Mouse (Mus musculus): ENCODE results near the gene Ripor1. TPM values are rescaled to one million over a fixed set of nuclear protein-coding genes. Genes with fewer than 3 reads are reported as not detected.

The Ripor1 gene
- total RNA-seq, 2 experiments from 2014 or later: 73.6 to 81.2 TPM

DNA sequence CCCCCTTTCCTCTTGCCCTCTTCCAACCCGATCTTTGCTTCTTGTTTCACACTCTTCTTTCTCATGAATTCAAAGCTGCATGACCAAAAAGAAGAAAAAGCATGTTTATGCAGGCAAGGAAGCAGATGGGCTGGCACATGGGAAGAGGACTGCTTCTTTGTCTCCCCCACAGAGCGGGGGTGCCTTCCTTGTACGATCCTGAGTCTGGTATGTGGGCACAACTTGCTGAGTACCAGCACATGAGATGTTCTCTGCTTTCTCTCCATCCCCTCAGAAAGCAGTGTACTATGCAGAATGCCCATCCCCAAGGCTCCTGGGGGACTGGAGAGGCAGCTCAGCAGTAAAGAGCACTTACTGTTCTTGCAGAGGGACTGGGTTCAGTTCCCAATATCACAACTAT, 19.3 kb downstream of the Ripor1 start:
- DNase-seq (ENCODE audit: low spot score in 2 of 2): peak; percentile 42 to 53

DNA sequence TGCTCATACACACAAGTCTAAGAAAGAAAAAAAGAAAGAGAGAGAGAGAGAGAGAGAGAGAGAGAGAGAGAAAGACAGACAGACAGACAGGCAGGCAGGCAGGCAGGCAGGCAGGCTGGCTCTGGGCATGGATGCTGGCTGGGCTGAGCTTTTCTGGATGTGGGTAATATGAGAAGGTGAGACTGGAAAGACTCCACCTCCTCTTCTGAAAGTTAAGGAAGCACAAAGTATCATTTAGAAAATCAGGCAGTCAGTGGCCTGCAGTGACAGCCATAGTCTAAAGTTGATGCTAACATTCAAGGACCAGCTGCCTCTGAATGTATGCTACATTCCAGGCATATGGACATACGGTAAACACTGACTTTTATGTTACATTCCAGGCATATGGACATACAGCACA, 19.8 kb downstream of the Ripor1 start:
- DNase-seq (ENCODE audit: low spot score in 2 of 2): no peak

DNA sequence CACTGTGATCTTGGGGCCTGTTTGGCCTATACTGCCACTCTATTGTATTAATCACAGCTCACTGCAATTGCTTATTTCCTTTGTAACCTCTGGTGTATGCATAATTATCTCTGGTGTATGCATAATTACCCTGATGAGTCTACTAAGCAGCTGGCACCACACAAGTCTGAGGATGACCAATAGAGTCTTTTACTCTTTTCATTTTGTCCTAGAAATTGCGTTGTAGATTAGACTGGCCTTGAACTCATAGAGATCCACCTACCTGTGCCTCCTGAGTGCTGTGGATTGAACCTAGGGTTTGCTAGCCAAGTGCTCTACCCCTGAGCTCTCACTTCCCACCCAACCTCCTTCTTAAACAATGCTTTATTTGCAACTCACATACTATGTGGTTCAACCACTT, 21.0 kb downstream of the Ripor1 start:
- DNase-seq (ENCODE audit: low spot score in 2 of 2): no peak

DNA sequence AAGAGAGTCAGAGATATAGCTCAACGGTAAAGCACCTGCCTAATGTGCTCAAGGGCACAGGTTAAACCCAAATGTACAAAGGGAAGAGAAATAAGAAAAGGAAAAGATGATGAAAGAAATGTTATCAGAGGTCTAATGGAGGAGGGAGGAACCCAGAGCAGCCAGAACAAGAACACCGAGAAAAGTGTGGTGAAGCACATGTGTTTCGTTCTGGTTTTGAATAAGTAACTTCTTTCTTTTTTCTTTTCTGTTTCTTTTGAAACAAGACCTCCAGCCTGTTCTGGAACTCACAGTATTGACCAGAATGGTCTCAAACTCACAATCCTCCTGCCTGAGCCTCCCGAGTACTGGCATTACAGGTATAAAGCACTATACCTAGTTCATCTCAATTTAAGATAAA, 24.3 kb downstream of the Ripor1 start:
- no peak for DNase-seq (ENCODE audit: low spot score in 2 of 2)

DNA sequence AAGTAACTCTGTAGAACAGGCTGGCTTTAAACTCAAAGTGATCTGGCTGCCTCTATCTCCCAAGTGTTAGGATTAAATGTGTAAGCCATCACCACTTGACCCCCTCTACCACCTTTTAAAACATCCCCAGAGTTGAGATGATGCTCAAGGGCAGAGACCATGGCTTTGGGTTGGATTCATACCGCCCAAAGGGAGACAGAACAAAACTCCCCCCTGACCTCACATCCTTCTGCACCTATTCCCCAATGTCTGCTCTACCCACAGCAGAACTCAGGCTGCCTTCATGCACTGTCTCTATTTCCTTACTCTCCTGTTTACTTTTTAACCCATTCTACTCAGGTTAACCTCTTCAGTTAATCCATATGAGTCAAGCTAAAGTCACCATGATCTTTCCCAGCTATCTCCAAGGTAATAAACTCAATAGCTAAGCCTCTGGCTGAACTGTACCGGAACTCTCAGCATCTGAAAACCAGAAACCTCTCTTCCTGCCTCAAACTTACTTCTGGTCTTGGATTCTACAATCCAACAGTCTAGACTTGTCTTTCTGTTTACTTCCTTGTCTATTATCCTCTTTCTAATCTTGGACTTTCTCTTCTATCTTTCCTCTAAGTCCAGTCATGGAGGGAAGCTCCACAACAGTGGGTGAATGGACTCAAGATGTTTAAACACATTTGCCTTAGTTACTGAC, 29.9 kb downstream of the Ripor1 start:
- no peak for DNase-seq (ENCODE audit: low spot score in 2 of 2)

DNA sequence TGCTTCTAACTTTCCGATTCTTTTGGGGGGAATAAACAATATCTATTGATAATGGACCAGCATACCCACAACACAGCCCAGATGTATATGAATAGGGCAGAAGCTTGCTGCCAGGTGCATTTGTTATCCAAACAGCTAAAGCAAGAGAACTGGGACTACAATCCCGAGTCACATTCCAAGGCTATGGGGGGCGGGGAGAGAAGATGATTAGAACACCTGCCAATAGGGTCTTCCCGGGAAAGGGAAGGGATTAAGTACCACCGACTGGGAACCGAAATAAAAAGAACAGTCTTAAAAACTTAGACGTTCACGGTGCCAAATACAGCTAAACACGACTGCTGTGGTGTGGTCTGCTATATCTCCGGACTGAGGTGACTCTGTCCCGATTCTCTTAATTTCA, 30.4 kb downstream of the Ripor1 start:
- no peak for DNase-seq (ENCODE audit: low spot score in 2 of 2)

DNA sequence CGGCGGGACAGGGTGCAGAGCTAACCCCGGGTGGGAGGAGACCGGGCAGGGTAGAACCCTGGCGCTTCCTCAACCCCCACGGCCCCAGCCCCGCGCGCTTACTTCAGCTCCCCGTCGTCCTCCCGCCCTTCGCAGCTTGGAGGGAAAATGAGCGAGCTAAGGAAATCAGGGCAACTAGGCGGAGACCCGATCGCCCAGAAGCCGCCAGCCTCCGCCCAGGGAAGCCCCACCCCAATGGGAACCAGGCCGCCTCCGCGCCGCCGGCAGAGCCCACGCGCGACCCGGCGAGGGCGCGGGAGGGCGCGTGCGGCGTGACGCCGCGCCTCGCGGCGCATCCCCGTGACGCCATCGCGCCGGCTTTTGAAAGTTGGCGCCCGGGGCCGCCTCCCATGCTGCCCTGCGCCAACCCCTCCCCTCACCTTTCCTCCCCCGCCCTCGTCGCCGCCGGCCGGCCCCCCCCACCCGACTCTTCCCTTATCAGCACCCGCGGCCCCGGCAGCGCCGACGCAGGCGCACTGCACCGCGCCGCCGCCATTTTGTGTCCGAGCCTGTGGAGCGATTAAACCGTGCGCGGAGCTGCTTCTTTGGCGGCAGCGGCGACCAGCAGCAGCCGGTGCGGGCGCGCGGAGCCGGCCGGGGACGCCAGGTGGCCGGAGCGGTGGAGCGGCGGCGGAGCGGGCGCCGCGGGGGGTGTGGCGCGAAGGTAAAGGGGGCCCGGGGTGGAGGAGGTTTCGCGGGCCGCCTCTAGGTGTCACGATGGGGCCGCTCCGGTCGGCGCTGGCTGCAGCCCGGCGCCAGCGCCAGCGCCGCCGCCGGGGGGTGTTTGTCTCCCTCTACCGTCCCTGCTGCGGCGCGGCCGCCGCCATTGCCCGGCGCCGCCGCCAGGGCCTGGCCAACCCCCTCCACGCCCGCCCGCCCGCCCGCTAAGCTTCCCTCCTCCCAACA, 31.2 kb downstream of the Ripor1 start, which contains the start of gene Ctcf:
TSS of gene Ctcf (plus strand) at position 551 of the 945 bp plus-strand sequence.
- peak; percentile 87 to 91 for DNase-seq (ENCODE audit: low spot score in 2 of 2)

DNA sequence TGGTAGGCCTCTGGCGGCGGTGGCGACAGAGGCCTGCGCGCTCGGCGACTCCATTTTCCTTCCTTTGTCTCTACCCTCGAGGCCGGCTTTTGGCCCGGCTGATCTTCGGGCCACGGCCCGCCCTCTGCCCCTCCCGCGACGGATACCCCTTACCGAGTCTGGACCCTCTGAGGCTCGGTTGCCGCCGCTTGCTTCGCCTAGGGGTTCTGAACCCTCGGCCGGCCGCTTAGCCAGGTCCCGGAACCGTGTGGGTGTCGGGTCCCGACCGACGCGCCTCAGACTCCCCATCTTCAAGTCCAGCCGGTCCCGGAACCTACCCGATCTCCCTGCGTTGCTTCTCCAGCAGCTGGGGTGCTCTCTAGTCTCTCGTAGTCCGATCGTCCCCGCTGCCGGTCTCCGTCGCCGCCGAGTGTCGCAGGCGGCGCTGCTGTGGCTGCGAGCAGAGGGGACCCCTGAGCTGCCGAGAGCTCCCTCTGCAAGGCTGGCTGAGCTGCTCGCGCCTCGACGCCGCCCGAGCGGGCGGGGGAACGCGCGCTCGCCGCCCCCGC, 32.0 kb downstream of the Ripor1 start, which contains the start of gene Agrp:
TSS of gene Agrp (minus strand) at position 431 of the 548 bp plus-strand sequence.
- DNase-seq (ENCODE audit: low spot score in 2 of 2): peak in 1 of 2 experiments; percentile 73

DNA sequence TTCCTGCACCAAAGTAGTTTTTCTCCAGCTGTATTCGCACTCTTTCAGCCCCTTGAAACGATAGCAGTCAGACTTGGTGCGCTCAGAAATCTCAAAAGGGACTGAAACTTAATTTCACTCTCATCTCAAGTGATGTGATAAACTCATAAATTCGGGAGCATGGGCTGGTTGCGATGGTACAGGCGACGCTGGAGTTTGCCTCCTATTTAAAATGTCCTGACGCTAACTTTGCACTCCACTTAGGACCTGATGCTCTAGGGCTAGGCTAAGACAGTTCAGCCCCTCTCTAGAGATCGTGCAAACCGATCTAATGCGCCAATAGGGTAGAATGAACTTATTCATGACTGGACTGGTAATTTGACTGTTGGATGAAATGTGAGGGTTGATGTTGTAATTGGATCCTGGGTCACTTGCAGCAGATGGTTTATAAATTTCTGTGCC, 32.6 kb downstream of the Ripor1 start:
- no peak for DNase-seq (ENCODE audit: low spot score in 2 of 2)

DNA sequence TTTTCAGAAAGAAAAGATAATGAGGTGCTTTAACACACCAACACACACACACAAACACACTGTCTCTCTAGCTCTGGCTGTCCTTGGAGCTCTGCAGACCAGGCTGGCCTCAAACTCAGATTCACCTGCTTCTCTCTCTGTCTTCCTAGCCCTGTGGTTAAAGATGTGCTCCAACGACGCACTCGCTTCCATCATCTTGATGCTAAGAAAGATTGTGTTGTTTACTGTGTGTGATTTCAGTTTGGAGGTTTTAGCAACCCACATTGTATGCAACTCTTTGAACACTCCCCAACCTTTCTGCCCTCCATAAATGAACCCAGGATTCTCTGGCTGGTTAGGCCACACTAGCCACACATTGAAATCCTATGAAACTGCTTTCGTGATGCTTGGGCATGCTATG, 33.5 kb downstream of the Ripor1 start:
- DNase-seq (ENCODE audit: low spot score in 2 of 2): no peak

DNA sequence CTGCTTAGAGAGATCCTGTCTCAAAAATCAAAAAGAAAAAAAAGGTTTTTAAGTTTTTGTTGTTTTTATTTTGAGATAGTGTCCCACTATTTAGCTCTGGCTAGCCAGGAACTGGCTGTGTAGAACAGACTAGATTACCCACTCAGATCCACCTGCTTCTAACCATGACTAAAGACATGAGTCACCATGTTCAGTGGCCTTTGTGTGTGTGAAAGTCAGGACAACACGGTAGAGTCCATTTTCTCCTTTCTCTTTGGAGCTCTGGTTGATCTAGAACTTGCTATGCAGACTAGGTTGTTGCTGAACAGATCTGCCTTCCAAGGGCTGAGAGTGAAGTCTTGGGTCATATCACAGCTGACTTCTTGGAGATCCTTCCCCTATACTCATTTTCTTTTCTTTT, 34.8 kb downstream of the Ripor1 start:
- DNase-seq (ENCODE audit: low spot score in 2 of 2): no peak

DNA sequence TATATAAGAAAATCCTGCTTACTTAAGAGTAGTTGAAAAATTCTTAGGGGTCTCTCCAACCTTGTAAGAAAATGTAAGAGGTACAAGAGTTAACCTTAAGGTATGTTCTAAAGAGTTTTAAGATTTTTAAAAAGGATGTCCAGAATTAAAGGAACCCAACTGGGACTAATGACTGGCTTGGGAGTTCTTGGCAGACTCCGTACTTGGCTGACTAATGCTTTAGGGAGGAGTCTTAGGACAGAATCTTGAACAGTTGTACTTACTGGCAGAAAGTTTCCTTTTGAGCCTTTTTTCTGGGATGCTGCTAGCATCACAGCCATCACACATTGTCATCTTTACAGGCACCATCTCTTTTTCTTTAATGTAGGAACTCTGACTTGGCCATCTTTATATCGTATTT, 35.5 kb downstream of the Ripor1 start:
- no peak for DNase-seq (ENCODE audit: low spot score in 2 of 2)

DNA sequence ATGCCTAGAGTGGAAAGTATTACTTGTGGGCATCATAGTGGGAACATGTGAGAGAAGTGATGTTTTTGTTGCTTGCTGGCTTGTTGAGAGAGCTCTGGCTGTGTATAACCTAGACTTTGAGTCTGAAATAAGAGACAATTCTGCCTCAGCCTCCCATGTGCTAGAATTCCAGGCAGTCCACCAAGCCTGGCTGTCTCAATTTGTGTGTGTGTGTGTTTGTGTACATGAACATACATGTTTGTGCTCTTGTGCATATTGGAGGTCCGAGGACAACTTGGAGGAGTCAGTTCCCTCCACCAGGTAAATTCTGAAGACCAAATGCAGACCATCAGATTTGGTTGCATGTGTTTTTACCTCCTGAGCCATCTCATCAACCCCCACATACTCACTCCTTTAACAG, 40.1 kb downstream of the Ripor1 start:
- DNase-seq (ENCODE audit: low spot score in 2 of 2): no peak

DNA sequence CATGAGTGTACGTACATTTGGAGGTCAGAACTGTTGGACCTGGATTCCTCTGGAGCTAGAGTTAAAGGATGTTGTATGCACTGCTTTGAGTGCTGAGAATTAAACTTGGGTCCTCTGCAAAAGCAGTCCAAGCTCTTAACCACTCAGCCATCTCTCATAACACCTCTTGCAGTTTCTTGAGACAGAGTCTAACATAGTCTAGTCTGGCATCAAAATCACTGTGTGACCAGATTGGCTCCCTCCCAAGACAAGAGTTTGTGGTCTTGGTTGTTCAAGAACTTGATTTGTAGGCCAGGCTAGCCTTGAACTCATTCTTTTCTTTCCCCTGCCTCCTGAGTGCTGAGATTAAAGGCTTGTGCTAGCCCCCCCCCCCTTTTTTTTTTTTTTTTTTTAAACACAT, 43.9 kb downstream of the Ripor1 start:
- DNase-seq (ENCODE audit: low spot score in 2 of 2): no peak

DNA sequence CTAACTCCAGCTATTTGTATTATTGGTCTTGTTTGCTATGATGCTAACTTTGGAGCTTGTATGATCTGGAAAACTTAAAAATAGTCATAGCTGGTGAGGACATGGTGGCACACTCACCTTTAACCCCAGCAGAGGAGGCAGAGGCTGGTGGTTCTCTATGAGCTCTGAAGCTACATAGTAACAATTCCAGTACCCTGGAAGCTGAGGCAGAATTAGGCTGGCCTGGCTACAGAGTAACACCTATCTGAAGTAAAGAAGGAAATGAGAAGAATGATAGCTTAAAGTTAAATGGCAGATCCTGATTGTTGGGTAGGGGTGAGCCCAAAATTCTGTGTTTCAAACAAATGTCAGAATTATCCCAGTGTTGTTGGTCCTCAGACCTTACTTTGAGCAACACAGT, 52.6 kb downstream of the Ripor1 start:
- DNase-seq (ENCODE audit: low spot score in 2 of 2): no peak

DNA sequence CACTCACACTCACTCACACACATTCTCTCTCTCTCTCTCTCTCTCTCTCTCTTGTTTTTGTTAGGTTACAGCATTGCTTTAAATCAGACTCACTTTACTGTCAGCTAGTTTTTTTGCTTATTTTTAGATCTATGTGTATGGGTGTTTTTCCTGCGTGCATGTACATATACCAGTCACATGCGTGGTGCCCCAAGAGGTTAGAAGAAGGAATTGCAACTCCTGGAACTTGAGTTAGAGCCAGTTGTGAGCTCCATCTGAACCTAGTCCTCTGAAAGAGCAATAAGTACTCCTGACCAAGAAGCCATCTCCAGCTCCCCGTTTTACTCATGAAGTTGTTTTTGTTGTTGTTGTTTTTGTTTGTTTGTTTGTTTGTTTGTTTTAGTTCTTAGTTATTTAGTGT, 56.1 kb downstream of the Ripor1 start:
- DNase-seq (ENCODE audit: low spot score in 2 of 2): no peak

Small RNA genes lying within 50 kb of the gene (microRNA-seq; reads per million reads assigned to microRNA genes)
- gene Mir1966: 0.98 to 1.1 reads per million in 2 experiments

Other genes starting within 250 kb of the Ripor1 start
- gene Plekhg4, start 232.0 kb upstream of the Ripor1 start, total RNA-seq (2021): 1 to 10 TPM; 1.8 to 1.9 TPM
- gene Kctd19, start 191.8 kb upstream of the Ripor1 start, total RNA-seq (2021): not detected
- gene Lrrc36, start 191.7 kb upstream of the Ripor1 start, total RNA-seq (2021): 1 to 10 TPM in 1 of 2 experiments, under 1 TPM in 1; 0.98 to 1.4 TPM
- 10 to 100 TPM; 34.5 to 40.0 TPM for gene Tppp3, start 133.7 kb upstream of the Ripor1 start, total RNA-seq (2021)
- gene Zdhhc1, start 108.4 kb upstream of the Ripor1 start, total RNA-seq (2021): 10 to 100 TPM; 17.5 to 20.4 TPM
- gene Hsd11b2, start 86.5 kb upstream of the Ripor1 start, total RNA-seq (2021): under 1 TPM in 1 of 2 experiments, not detected in 1; 0.18 TPM
- gene Atp6v0d1, start 39.2 kb upstream of the Ripor1 start, total RNA-seq (2021): 100 to 1,000 TPM; 298 to 305 TPM
- gene Ctcf, start 31.3 kb downstream of the Ripor1 start, total RNA-seq (2021): 10 to 100 TPM; 63.6 to 67.7 TPM
- not detected for gene Agrp, start 32.1 kb downstream of the Ripor1 start, total RNA-seq (2021)
- gene Carmil2, start 81.0 kb downstream of the Ripor1 start, total RNA-seq (2021): 10 to 100 TPM; 48.6 to 52.4 TPM
- gene Acd, start 95.8 kb downstream of the Ripor1 start, total RNA-seq (2021): 10 to 100 TPM; 45.4 to 49.4 TPM
- 10 to 100 TPM; 38.6 to 39.7 TPM for gene Pard6a, start 95.9 kb downstream of the Ripor1 start, total RNA-seq (2021)
- not detected for gene 4933405L10Rik, start 102.4 kb downstream of the Ripor1 start, total RNA-seq (2021)
- gene Enkd1, start 103.0 kb downstream of the Ripor1 start, total RNA-seq (2021): 10 to 100 TPM; 11.3 to 13.2 TPM
- gene Gfod2, start 153.4 kb downstream of the Ripor1 start, total RNA-seq (2021): 10 to 100 TPM; 25.2 to 30.7 TPM
- gene Ranbp10, start 222.1 kb downstream of the Ripor1 start, total RNA-seq (2021): 10 to 100 TPM; 23.6 to 25.0 TPM
- under 1 TPM; 0.33 to 0.53 TPM for gene Tsnaxip1, start 222.5 kb downstream of the Ripor1 start, total RNA-seq (2021)
- gene Cenpt, start 248.0 kb downstream of the Ripor1 start, total RNA-seq (2021): 10 to 100 TPM; 23.9 to 25.4 TPM
- 10 to 100 TPM; 32.1 to 34.2 TPM for gene Thap11, start 249.9 kb downstream of the Ripor1 start, total RNA-seq (2021)